Mouse (Mus musculus): ENCODE results near the gene Ephx3. TPM values are rescaled to one million over a fixed set of nuclear protein-coding genes. Genes with fewer than 3 reads are reported as not detected.

Gene Ephx3
- total RNA-seq, 2 experiments from 2014 or later, result 1.3 TPM

- DNase-seq (ENCODE audit: low spot score), result no peak
- intact Hi-C loops (cut with DNase I), result no loop called here
Measured at GRCm38 (mm10) chr17:32179621-32180491, 9.5 kb downstream of the Ephx3 start.

GRCm38 (mm10) chr17:32176919-32177318, 12.4 kb downstream of the Ephx3 start:
- DNase-seq (ENCODE audit: low spot score), result no peak
- intact Hi-C loops (cut with DNase I), result no loop called here

DNA sequence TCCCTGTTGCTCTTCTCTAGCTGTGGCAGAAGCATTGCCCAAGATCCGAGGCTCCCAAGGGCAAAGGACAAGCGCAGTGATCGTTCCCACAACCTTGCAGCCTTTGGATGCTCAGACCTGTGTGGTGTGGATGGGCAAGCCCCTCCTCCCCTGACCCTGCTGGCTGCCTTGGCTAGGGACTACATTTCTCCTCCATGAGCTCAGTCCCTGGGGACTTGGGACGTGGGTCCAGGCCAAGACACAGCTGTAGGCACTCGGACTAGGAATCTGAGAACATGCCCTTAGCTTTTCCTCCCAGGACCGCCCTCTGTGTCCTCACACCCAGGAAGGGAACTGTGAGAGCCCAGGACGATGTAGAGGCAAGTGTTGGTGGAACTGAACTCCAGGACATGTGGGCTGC, 16.2 kb downstream of the Ephx3 start:
- intact Hi-C loops (cut with DNase I), result no loop called here
- DNase-seq (ENCODE audit: low spot score), result peak; percentile 77

DNA sequence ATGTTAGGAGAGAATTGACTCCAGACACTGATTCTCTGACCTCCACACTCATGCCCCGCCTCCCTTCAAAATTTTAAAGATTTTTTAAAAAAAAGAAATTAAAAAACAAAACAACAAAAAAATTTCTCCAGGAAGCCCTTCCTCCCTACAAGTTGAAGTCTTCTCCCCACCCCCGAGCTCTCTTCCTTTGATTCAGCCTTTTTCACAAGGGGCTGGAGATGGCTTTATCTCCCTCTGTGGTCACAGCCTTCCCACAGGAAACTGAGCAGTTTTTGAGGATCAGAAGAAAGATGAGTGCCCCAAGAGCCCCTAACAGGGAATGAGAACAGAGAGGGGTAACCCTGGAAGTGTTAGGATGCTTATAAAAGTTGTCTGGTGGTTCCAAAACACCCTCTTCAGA, 16.9 kb downstream of the Ephx3 start:
- DNase-seq (ENCODE audit: low spot score), result no peak
- intact Hi-C loops (cut with DNase I), result no loop called here

DNA sequence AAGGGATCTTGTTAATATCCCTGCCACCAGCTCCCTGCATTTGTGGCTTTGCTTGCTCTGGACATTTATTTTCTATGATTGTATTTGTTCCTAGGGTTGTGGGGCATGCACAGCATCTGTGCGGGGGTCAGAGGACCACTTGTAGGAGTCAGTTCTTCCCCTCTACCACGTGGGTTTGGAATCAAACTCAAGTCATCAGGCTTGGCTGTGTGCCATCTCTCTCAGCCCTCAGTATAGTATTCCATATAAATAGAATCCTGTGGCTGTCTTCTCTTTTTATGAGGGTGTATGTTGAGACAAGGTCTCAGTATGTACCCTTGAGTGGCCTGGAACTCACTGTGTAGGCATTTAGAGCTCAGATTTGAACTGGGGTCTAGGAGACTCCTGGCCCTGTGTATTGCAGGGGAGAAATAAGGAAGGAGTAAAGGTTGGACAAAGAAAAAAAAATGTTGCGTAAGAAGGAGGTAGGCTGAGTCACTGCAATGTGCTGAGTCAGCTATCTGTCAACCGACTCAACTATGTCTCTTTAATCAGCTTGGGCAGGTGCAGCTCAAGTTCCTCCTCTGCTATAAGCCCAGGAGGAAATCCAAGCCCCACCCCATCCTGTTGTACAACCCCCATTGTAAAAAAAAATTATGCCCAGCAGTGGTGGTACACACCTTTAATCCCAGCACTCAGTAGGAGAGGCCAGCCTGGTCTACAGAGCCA, 19.7 kb downstream of the Ephx3 start:
- intact Hi-C loops (cut with DNase I), result no loop called here
- DNase-seq (ENCODE audit: low spot score), result no peak

DNA sequence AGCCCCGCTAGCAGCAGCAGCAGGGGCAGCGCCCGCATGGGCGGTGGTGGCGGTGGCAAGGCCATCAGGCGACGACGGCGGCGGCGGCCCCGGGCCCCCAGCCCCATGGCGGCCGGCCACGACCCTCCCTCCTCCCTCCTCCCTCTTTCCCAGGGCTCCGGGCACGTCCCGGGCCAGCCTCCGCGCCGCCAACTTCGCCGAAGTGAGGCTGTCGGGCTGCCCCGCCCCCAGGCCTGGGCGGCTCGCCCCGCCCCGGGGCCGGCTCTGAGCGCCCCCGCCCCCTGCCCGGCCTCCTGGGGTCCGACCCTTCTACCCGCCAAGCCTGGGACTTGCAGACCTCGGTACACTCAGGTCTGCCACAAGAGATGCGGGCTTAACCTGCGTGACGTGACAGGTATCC, 22.7 kb downstream of the Ephx3 start, which contains the start of gene Notch3:
Gene Notch3, minus strand, starts transcription at position 166 of the 400 bp plus-strand sequence.
- DNase-seq (ENCODE audit: low spot score), result peak; percentile 38
- intact Hi-C loops (cut with DNase I), result no loop called here

DNA sequence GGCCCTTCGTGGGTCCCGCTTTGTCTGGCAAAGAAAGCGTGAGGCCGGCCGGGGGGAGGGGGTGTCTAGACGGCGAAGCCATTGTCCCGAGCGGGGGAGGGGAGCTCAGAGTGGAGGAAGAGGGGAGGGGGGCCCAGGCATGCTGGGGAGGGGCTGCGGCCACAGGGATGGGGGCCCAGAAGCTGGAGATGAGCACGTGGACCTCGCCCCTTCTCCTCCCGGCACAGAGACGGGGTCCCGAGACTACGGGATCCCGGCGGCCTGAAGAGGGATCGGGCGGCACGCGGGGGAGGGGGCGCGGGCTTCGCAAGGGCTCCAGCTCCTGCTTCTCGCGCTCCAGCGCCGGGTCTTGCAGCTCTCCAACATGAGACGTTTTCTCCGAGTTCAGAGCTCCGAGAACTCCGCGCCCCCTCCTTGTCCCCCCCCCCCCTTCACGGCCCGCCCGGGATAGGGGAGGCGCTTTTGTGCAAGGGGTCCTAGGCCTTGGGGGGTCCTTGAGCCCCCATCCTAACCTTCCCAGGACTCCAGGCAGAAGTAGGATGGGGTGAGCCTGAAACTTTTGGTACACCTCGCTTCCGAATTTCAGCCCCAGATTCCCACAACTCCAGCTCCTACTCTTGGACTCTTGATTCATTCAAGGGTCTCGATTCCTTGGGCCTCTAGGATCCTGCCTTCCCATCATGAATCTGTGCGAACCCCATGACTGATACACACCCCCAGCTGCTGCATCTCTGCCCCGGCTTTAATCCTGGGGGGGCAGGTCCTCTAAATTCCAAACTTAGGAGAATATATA, 23.4 kb downstream of the Ephx3 start:
- intact Hi-C loops (cut with DNase I), result no loop called here
- no peak for DNase-seq (ENCODE audit: low spot score)

- no peak for DNase-seq (ENCODE audit: low spot score)
- intact Hi-C loops (cut with DNase I), result no loop called here
Measured at GRCm38 (mm10) chr17:32165266-32165802, 24.0 kb downstream of the Ephx3 start.

GRCm38 (mm10) chr17:32164780-32165179, 24.6 kb downstream of the Ephx3 start:
- intact Hi-C loops (cut with DNase I), result loop anchor here (5.0 kb wide), 1 partner anchor 43 kb away; no protein-coding TSS in a partner anchor
- no peak for DNase-seq (ENCODE audit: low spot score)

GRCm38 (mm10) chr17:32163910-32164650, 25.3 kb downstream of the Ephx3 start:
- no peak for DNase-seq (ENCODE audit: low spot score)
- intact Hi-C loops (cut with DNase I), result loop anchor here (5.0 kb wide), 1 partner anchor 43 kb away; no protein-coding TSS in a partner anchor

DNA sequence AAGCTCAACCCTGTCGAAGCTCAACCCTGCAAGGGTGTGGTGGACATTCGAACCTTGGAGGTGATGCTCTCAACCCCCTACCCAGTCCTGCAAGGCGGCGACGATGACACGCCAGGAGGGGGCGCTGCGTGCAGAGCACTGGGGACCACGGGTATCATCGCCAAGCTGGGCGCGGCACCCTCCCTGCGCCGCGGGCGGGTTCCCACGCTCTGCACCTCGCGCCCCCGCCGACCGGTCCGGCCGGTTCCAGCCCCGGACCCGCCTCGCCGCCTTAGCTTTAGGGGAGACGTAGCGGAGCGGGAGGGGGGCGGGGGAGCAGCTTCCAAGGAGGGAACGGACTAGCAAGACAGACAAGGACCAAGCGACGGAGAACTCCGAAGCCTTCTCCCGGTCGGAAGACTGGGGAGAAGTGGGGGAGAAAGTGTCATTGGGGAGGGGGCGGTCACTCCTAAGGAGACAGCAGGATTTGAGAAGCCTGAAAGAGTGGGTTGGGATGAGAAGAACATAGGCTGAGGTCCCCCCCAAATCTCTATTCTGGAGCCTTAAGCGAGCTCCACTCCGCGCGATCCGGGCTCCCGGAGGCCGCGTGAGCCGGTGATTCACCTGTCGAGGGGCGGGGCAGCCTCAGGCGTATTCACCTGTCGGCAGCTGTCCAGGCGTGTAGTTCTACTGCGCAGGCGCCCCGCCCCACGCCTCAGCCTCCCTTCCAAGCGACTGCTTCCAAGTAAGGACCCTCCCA, 27.1 kb downstream of the Ephx3 start:
- intact Hi-C loops (cut with DNase I), result loop anchor here (5.0 kb wide), 1 partner anchor 45 kb away; no protein-coding TSS in a partner anchor
- DNase-seq (ENCODE audit: low spot score), result peak; percentile 39

- DNase-seq (ENCODE audit: low spot score), result no peak
- intact Hi-C loops (cut with DNase I), result loop anchor here (5.0 kb wide), 1 partner anchor 46 kb away; no protein-coding TSS in a partner anchor
Measured at GRCm38 (mm10) chr17:32160882-32161281, 28.5 kb downstream of the Ephx3 start.

DNA sequence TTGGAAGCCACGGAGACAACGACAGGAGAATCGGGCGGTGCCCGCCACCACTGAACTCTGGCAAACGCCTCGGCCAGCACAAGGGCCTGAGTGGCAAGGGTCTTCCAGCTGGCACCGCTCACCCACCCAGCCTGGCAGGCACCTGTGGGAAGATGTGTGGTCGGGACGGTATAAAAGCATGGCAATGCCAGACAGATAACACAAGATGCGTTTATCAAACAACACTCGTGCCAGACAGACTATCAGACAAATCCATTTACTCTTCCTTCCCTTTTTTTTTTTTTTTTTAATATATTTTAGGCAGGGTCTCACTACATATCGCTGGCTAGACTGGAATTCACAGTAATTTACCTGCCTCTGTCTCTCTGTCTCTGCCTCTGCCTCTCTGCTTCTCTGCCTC, 30.5 kb downstream of the Ephx3 start:
- intact Hi-C loops (cut with DNase I), result no loop called here
- DNase-seq (ENCODE audit: low spot score), result no peak

DNA sequence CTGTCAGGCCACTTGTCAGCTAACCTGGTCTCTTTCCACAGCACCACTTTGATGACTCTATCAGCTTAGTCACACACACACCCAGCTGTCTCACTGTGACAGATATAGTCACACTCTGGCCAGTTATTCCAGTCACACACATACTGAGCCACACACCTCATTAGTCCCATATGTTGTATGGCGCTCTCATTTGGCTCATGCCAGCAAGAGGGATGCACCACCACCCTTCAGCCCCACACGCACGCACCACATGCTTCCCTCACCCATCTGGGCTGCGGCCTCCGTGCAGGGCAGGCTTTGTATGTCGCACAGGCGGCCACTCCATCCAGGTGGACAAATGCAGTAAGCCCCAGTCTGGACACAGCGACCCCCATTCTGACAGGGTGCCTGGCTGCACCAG, 42.6 kb downstream of the Ephx3 start:
- DNase-seq (ENCODE audit: low spot score), result no peak
- intact Hi-C loops (cut with DNase I), result no loop called here

DNA sequence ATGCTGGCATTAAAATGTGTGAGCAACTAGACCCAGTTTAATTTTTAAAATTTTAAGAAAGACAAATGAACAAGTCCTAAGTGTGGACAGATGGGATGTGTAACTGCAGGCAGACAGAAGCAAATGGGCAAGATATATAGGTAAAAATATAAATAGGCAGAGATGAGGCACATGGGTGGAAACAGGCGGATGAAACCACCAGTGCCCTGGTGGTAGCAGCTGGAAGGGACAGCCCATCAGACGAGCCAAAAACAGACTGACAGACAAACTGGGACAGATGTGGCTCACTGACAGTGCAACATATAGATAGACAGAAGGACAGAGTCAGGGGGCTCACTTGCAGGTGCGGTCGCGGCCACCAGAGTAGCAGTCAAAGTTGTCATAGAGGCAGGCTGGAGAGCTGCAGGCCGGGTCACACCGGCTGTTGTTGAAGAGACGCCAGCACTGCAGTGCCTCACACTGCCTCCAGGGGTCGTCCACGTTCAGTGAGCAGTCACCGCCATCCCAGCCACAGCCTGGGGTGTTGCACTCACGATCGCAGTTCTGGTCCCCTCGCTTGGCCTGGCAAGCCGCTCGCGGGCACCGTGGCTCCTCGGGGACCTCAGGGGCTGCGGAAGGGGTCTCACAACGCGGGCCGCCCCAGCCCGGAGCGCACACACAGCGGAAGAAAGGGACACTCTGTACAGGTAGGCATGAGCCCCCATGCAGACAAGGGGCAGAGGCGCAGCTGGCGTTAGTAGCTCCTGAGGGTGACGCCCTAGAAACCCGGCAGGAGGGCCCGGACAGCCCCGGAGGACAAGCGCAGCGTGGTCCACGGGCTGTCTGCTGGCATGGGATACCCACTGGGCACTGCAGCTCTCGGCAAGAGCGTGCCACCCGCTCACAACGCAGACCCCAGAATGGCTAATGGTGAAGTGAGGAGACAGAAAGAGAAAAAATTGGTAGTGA, 46.2 kb downstream of the Ephx3 start:
- intact Hi-C loops (cut with DNase I), result loop anchor here (5.0 kb wide), 2 partner anchors 66 to 349 kb away; no protein-coding TSS in a partner anchor

DNA sequence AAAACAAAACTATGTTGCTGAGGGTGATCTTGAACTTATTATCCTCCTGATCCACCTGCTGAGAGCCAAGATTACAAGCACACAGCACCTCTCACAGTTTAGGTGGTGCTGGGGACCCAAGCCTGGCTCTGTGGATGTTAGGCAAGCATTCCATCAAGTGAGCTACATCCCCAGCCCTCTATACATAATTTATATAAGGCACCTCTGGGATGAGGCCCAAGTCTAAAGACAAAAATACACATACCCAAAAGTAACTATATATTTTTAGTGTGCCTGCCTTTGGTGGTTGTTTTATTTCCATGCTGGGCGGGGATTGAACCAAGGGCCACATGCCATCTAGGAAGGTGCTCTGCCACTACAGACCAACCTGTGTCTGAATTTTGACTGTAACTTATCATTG, 47.1 kb downstream of the Ephx3 start:
- DNase-seq (ENCODE audit: low spot score), result no peak
- intact Hi-C loops (cut with DNase I), result loop anchor here (5.0 kb wide), 2 partner anchors 65 to 350 kb away; no protein-coding TSS in a partner anchor

More for the DNA sequence above, 46.2 kb downstream of the Ephx3 start:
- peak; percentile 68 for DNase-seq (ENCODE audit: low spot score)

Data from heart, postnatal 25 days (tissue).